Mouse (Mus musculus): ENCODE measurements around the gene 3110040M04Rik. TPM values are rescaled to one million over a fixed set of nuclear protein-coding genes. Genes with fewer than 3 reads are reported as not detected.
"Not testable (repeated sequence)": the region's sequence is repeated elsewhere in the genome, so short reads cannot be mapped to it uniquely, and the experiment has no call there.

3110040M04Rik gene
- not detected in 2 replicates for polyA plus RNA-seq (2014; fragmentation: Nextera tagmentation; extraction: Ambion mirVana)

- not testable (repeated sequence) for ATAC-seq (ENCODE audit: low FRiP score, low TSS enrichment); H3K36me3 ChIP-seq (ENCODE audit: control insufficient read depth, insufficient read depth, low read length); H3K9me3 ChIP-seq (ENCODE audit: control insufficient read depth, low read length); H3K4me2 ChIP-seq (ENCODE audit: low read length); H3K27ac ChIP-seq (replicated peaks; ENCODE audit: low read depth, low read length); H3K4me3 ChIP-seq (replicated peaks; ENCODE audit: low read depth, low read length); H3K4me1 ChIP-seq (ENCODE audit: control insufficient read depth, insufficient read depth, low read length); H3K27me3 ChIP-seq (ENCODE audit: control insufficient read depth, insufficient read depth, low read length); DNase-seq; H3K9ac ChIP-seq (replicated peaks; ENCODE audit: low read length)
- no CpG with 5 or more reads among the region's 6 CpGs for WGBS
These were observed at the start of gene 3110040M04Rik for GRCm38 (mm10) chr1:151203818-151204217. TSS of gene 3110040M04Rik (plus strand) at chr1:151204121.

DNA sequence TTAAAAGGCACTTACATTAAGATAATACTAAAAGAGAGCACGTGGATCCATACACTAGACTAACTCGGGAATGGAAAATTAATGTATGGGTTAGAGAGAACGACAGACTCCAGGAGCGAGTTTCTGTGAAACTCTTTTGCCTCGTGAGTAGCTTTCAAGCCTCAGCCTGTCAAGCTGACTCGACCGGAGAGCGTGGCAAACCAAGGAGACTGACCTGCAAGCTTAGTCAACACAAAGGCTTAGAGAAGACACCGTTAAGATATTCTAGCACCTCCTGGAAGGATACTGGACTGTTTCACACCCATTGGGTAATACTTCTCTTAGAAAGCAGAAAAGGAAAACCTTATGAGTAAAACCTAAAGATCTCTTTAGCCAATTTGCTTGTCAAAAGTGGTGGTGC lies 49.8 kb upstream of the 3110040M04Rik start:
- WGBS, result 91% methylated on average over 9 of the region's 9 CpGs
- not testable (repeated sequence) for ATAC-seq (ENCODE audit: low FRiP score, low TSS enrichment); H3K27ac ChIP-seq (replicated peaks; ENCODE audit: low read depth, low read length); H3K4me1 ChIP-seq (ENCODE audit: control insufficient read depth, insufficient read depth, low read length); H3K9ac ChIP-seq (replicated peaks; ENCODE audit: low read length); H3K9me3 ChIP-seq (ENCODE audit: control insufficient read depth, low read length); H3K36me3 ChIP-seq (ENCODE audit: control insufficient read depth, insufficient read depth, low read length); H3K4me2 ChIP-seq (ENCODE audit: low read length); H3K4me3 ChIP-seq (replicated peaks; ENCODE audit: low read depth, low read length); H3K27me3 ChIP-seq (ENCODE audit: control insufficient read depth, insufficient read depth, low read length); DNase-seq

GRCm38 (mm10) chr1:151156129-151156528 lies 47.8 kb upstream of the 3110040M04Rik start:
- no peak for ATAC-seq (ENCODE audit: low FRiP score, low TSS enrichment)
- Histone ChIP-seq H3K27me3 (ENCODE audit: control insufficient read depth, insufficient read depth, low read length) (no peaks in the 10 kb centered on the region), H3K27ac (replicated peaks; ENCODE audit: low read depth, low read length) (no peak overlapping the region), H3K4me2 (ENCODE audit: low read length) (no peak overlapping the region), H3K4me3 (replicated peaks; ENCODE audit: low read depth, low read length) (no peak overlapping the region), H3K9me3 (ENCODE audit: control insufficient read depth, low read length) (no peaks in the 10 kb centered on the region), H3K36me3 (ENCODE audit: control insufficient read depth, insufficient read depth, low read length) (no peaks in the 10 kb centered on the region), H3K4me1 (ENCODE audit: control insufficient read depth, insufficient read depth, low read length) (peaks cover 6% of the 10 kb centered on the region; the same call in 1 of the 2 replicates), H3K9ac (replicated peaks; ENCODE audit: low read length) (no peak overlapping the region)
- no peak for DNase-seq
- 86% methylated on average over 3 of the region's 3 CpGs for WGBS

- WGBS, result 82% methylated on average over 7 of the region's 7 CpGs
- Histone ChIP-seq H3K4me2 (ENCODE audit: low read length) (no peak overlapping the region), H3K9me3 (ENCODE audit: control insufficient read depth, low read length) (no peaks in the 10 kb centered on the region), H3K4me3 (replicated peaks; ENCODE audit: low read depth, low read length) (no peak overlapping the region), H3K4me1 (ENCODE audit: control insufficient read depth, insufficient read depth, low read length) (peaks cover 6% of the 10 kb centered on the region; the same call in 1 of the 2 replicates), H3K27ac (replicated peaks; ENCODE audit: low read depth, low read length) (no peak overlapping the region), H3K27me3 (ENCODE audit: control insufficient read depth, insufficient read depth, low read length) (no peaks in the 10 kb centered on the region), H3K36me3 (ENCODE audit: control insufficient read depth, insufficient read depth, low read length) (no peaks in the 10 kb centered on the region), H3K9ac (replicated peaks; ENCODE audit: low read length) (no peak overlapping the region)
- DNase-seq (no peak), ATAC-seq (ENCODE audit: low FRiP score, low TSS enrichment) (no peak)
These were observed 46.9 kb upstream of the 3110040M04Rik start for GRCm38 (mm10) chr1:151156777-151157632.

DNA sequence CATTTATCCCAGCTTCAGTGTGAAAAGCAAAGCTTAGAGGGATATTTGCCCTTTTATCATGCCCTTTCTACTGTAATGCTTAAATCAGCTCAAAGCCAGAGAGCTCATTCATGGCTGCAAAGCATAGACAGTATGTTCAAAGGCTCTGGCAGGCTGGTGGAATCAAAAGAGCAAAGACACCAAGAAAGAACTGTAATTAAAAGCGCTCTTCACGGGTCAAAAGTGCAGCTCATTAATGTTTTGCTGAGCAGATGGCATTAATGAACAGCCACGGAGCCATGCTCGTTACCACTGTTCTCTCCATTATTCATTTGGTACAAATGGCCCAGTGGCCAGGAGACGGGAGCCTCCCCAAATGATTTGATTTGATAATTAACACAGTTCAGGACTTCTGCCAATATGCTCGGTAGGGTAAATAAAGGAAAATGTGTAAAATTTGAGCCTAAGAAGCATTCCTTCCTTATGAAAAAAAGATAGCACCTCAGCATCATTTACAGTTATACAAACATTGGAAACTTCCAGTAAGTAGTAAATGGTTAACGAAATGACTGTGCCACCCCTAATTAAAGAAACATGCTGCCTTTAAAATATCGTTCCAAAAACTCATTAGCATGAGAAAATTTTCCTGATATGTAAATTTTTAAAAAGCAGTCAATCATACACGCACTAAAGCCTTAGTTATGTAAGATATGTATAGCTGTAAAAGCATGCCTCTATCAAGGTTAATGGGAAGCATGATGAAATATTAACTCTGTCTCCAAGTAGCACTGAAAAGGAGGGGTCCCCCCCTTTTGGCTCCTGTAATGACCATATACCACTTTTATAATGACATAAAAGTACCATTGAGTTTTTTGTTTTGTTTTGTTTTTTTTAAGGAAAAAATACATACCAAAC lies 45.7 kb upstream of the 3110040M04Rik start:
- peak; percentile 67; the same call in 1 of the 2 replicates for ATAC-seq (ENCODE audit: low FRiP score, low TSS enrichment)
- H3K9me3 ChIP-seq (ENCODE audit: control insufficient read depth, low read length), result no peaks in the 10 kb centered on the region
- no peak overlapping the region for H3K4me3 ChIP-seq (replicated peaks; ENCODE audit: low read depth, low read length)
- peak; percentile 70 for DNase-seq
- peaks cover 6% of the 10 kb centered on the region; the same call in 1 of the 2 replicates for H3K4me1 ChIP-seq (ENCODE audit: control insufficient read depth, insufficient read depth, low read length)
- H3K27ac ChIP-seq (replicated peaks; ENCODE audit: low read depth, low read length), result 0 out of 2 replicates have a peak overlapping the region, but pooled peaks have one; percentile 20
- no peaks in the 10 kb centered on the region for H3K27me3 ChIP-seq (ENCODE audit: control insufficient read depth, insufficient read depth, low read length)
- H3K9ac ChIP-seq (replicated peaks; ENCODE audit: low read length), result no peak overlapping the region
- WGBS, result 41% methylated on average over 9 of the region's 9 CpGs
- H3K36me3 ChIP-seq (ENCODE audit: control insufficient read depth, insufficient read depth, low read length), result no peaks in the 10 kb centered on the region
- H3K4me2 ChIP-seq (ENCODE audit: low read length), result no peak overlapping the region

DNA sequence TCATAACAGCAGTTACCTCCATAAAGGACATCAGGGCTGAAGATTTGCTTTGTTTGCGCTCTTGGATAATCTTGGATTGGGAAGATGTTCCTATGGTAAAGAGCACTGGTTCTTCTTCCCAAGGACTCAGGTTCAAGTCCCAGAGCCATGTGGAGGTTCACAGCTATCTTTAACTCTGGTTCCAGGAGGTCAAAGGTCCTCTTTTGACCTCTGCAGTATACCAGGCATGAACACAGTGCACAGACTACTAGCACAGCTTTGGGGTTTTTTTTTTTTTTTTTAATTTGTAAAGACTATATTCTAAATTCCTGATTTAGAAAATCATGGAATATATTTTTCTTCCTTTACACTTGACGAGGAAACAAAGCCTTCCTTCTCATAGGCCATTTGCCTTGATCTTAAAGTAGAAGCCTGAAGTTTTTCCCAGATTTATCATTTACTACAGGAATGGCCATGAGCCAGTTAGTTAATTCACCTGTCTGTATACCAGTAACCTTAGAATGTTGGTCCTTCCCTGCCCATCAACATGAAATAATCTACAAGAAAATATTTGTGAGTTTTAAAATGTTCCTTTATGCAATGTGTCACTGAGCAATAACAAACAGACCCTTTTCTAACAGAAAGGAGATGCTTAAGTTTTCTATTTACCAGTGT lies 44.9 kb upstream of the 3110040M04Rik start:
- ATAC-seq (ENCODE audit: low FRiP score, low TSS enrichment) (no peak), DNase-seq (no peak)
- Histone ChIP-seq H3K9me3 (ENCODE audit: control insufficient read depth, low read length) (no peaks in the 10 kb centered on the region), H3K36me3 (ENCODE audit: control insufficient read depth, insufficient read depth, low read length) (no peaks in the 10 kb centered on the region), H3K4me1 (ENCODE audit: control insufficient read depth, insufficient read depth, low read length) (peaks cover 6% of the 10 kb centered on the region; the same call in 1 of the 2 replicates), H3K27me3 (ENCODE audit: control insufficient read depth, insufficient read depth, low read length) (no peaks in the 10 kb centered on the region), H3K27ac (replicated peaks; ENCODE audit: low read depth, low read length) (no peak overlapping the region), H3K4me2 (ENCODE audit: low read length) (no peak overlapping the region), H3K4me3 (replicated peaks; ENCODE audit: low read depth, low read length) (no peak overlapping the region), H3K9ac (replicated peaks; ENCODE audit: low read length) (no peak overlapping the region)
- WGBS, result 95% methylated on average over 2 of the region's 2 CpGs

DNA sequence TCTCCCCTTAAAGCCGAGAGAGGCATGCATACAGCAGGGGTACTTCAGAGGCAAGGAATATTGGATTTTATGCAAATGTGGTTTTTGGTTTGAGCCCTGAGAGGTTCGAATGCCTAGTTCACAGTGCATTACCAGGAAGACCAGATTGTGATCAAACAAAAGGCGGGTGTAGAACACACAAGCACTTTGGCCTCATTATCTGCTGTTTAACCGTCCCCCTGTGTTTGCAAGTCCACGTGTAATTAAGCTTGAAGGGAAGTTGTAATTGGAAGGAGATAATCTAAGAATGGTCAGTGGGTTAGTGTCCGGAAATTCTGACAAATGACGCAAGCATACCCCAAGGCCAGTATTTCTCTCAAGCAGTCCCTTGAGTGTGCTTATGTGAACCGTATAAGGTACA lies 37.9 kb upstream of the 3110040M04Rik start:
- 31% methylated on average over 8 of the region's 8 CpGs for WGBS
- Histone ChIP-seq H3K4me3 (replicated peaks; ENCODE audit: low read depth, low read length) (no peak overlapping the region), H3K27ac (replicated peaks; ENCODE audit: low read depth, low read length) (no peak overlapping the region), H3K4me1 (ENCODE audit: control insufficient read depth, insufficient read depth, low read length) (peaks cover 18% of the 10 kb centered on the region), H3K36me3 (ENCODE audit: control insufficient read depth, insufficient read depth, low read length) (no peaks in the 10 kb centered on the region), H3K27me3 (ENCODE audit: control insufficient read depth, insufficient read depth, low read length) (no peaks in the 10 kb centered on the region), H3K9me3 (ENCODE audit: control insufficient read depth, low read length) (no peaks in the 10 kb centered on the region), H3K9ac (replicated peaks; ENCODE audit: low read length) (no peak overlapping the region), H3K4me2 (ENCODE audit: low read length) (no peak overlapping the region)
- no peak for DNase-seq
- ATAC-seq (ENCODE audit: low FRiP score, low TSS enrichment), result no peak

- peak overlapping the region; percentile 27; the same call in 1 of the 2 replicates for H3K27ac ChIP-seq (replicated peaks; ENCODE audit: low read depth, low read length)
- DNase-seq (peak; percentile 71), ATAC-seq (ENCODE audit: low FRiP score, low TSS enrichment) (peak; percentile 69)
- no peak overlapping the region for H3K9ac ChIP-seq (replicated peaks; ENCODE audit: low read length)
- peaks cover 18% of the 10 kb centered on the region for H3K4me1 ChIP-seq (ENCODE audit: control insufficient read depth, insufficient read depth, low read length)
- H3K9me3 ChIP-seq (ENCODE audit: control insufficient read depth, low read length), result no peaks in the 10 kb centered on the region
- H3K4me3 ChIP-seq (replicated peaks; ENCODE audit: low read depth, low read length), result no peak overlapping the region
- peak overlapping the region; percentile 13; the same call in 1 of the 2 replicates for H3K4me2 ChIP-seq (ENCODE audit: low read length)
- 14% methylated on average over 12 of the region's 12 CpGs for WGBS
- H3K27me3 ChIP-seq (ENCODE audit: control insufficient read depth, insufficient read depth, low read length), result no peaks in the 10 kb centered on the region
- H3K36me3 ChIP-seq (ENCODE audit: control insufficient read depth, insufficient read depth, low read length), result no peaks in the 10 kb centered on the region
These were observed 36.4 kb upstream of the 3110040M04Rik start for GRCm38 (mm10) chr1:151167297-151168047.
